Mouse (Mus musculus): ENCODE measurements around the gene Hhatl. TPM values are rescaled to one million over a fixed set of nuclear protein-coding genes. Genes with fewer than 3 reads are reported as not detected.

Gene Hhatl
- polyA plus RNA-seq, 1 experiment from 2014 or later = 0.19 TPM

GRCm38 (mm10) chr9:121802747-121803146 is 10.4 kb upstream of the Hhatl start:
- ATAC-seq (ENCODE audit: insufficient number of reproducible peaks, insufficient read depth, low FRiP score, low TSS enrichment, low read depth) = no peak

GRCm38 (mm10) chr9:121798887-121799520 is 6.7 kb upstream of the Hhatl start:
- no peaks in the 10 kb centered on the region for H3K36me3 ChIP-seq
- peaks cover 16% of the 10 kb centered on the region for H3K4me1 ChIP-seq (replicated peaks)
- no peak for ATAC-seq (ENCODE audit: insufficient number of reproducible peaks, insufficient read depth, low FRiP score, low TSS enrichment, low read depth)
- no peak overlapping the region for H3K9ac ChIP-seq (replicated peaks)
- H3K27ac ChIP-seq = no peak overlapping the region
- no peak overlapping the region for H3K4me3 ChIP-seq (replicated peaks)
- H3K4me2 ChIP-seq = no peak overlapping the region
- peaks cover 18% of the 10 kb centered on the region for H3K27me3 ChIP-seq
- WGBS = 66% methylated on average over 5 of the region's 6 CpGs
- no peaks in the 10 kb centered on the region for H3K9me3 ChIP-seq

More at GRCm38 (mm10) chr9:121802747-121803146, 10.4 kb upstream of the Hhatl start:
- H3K27me3 ChIP-seq = peaks cover 15% of the 10 kb centered on the region
- H3K36me3 ChIP-seq = no peaks in the 10 kb centered on the region
- H3K4me1 ChIP-seq (replicated peaks) = peaks cover 3% of the 10 kb centered on the region; the same call in 1 of the 2 replicates
- 61% methylated on average over 7 of the region's 7 CpGs for WGBS
- H3K9me3 ChIP-seq = no peaks in the 10 kb centered on the region
- no peak overlapping the region for H3K27ac ChIP-seq
- H3K9ac ChIP-seq (replicated peaks) = no peak overlapping the region
- no peak overlapping the region for H3K4me2 ChIP-seq
- H3K4me3 ChIP-seq (replicated peaks) = no peak overlapping the region

- Histone ChIP-seq H3K27ac (no peak overlapping the region), H3K4me2 (no peak overlapping the region), H3K36me3 (no peaks in the 10 kb centered on the region), H3K4me1 (replicated peaks) (peaks cover 16% of the 10 kb centered on the region), H3K9me3 (no peaks in the 10 kb centered on the region), H3K9ac (replicated peaks) (no peak overlapping the region), H3K27me3 (peaks cover 18% of the 10 kb centered on the region), H3K4me3 (replicated peaks) (no peak overlapping the region)
- no peak for ATAC-seq (ENCODE audit: insufficient number of reproducible peaks, insufficient read depth, low FRiP score, low TSS enrichment, low read depth)
- 12% methylated on average over 12 of the region's 12 CpGs for WGBS
These were observed 5.4 kb upstream of the Hhatl start for GRCm38 (mm10) chr9:121797722-121798121.

- no peak overlapping the region for H3K9ac ChIP-seq (replicated peaks)
- no peak overlapping the region for H3K4me2 ChIP-seq
- ATAC-seq (ENCODE audit: insufficient number of reproducible peaks, insufficient read depth, low FRiP score, low TSS enrichment, low read depth) = no peak
- H3K9me3 ChIP-seq = no peaks in the 10 kb centered on the region
- H3K27ac ChIP-seq = no peak overlapping the region
- WGBS = 50% methylated on average over 1 of the region's 1 CpGs
- H3K4me1 ChIP-seq (replicated peaks) = peaks cover 21% of the 10 kb centered on the region
- H3K36me3 ChIP-seq = no peaks in the 10 kb centered on the region
- peaks cover 15% of the 10 kb centered on the region for H3K27me3 ChIP-seq
- no peak overlapping the region for H3K4me3 ChIP-seq (replicated peaks)
These were observed 2.7 kb upstream of the Hhatl start for GRCm38 (mm10) chr9:121794972-121795539.

- Histone ChIP-seq H3K36me3 (no peaks in the 10 kb centered on the region), H3K4me3 (replicated peaks) (no peak overlapping the region), H3K9ac (replicated peaks) (no peak overlapping the region), H3K4me1 (replicated peaks) (peaks cover 15% of the 10 kb centered on the region), H3K27me3 (peaks cover 4% of the 10 kb centered on the region; the same call in 1 of the 2 replicates), H3K9me3 (no peaks in the 10 kb centered on the region), H3K4me2 (no peak overlapping the region), H3K27ac (no peak overlapping the region)
- ATAC-seq (ENCODE audit: insufficient number of reproducible peaks, insufficient read depth, low FRiP score, low TSS enrichment, low read depth) = no peak
- WGBS = 14% methylated on average over 5 of the region's 5 CpGs
These were observed 1.1 kb downstream of the Hhatl start for GRCm38 (mm10) chr9:121791206-121791605.

- ATAC-seq (ENCODE audit: insufficient number of reproducible peaks, insufficient read depth, low FRiP score, low TSS enrichment, low read depth) = no peak
- H3K27ac ChIP-seq = no peak overlapping the region
- 71% methylated on average over 2 of the region's 2 CpGs for WGBS
These were observed 5.9 kb downstream of the Hhatl start for GRCm38 (mm10) chr9:121786359-121786758.

GRCm38 (mm10) chr9:121785261-121785660 is 7.0 kb downstream of the Hhatl start:
- Histone ChIP-seq H3K9ac (replicated peaks) (no peak overlapping the region), H3K9me3 (no peaks in the 10 kb centered on the region), H3K4me3 (replicated peaks) (no peak overlapping the region), H3K27me3 (peaks cover 14% of the 10 kb centered on the region), H3K4me1 (replicated peaks) (no peaks in the 10 kb centered on the region), H3K36me3 (no peaks in the 10 kb centered on the region), H3K4me2 (no peak overlapping the region), H3K27ac (no peak overlapping the region)
- ATAC-seq (ENCODE audit: insufficient number of reproducible peaks, insufficient read depth, low FRiP score, low TSS enrichment, low read depth) = no peak
- 83% methylated on average over 8 of the region's 8 CpGs for WGBS

More at GRCm38 (mm10) chr9:121786359-121786758, 5.9 kb downstream of the Hhatl start:
- H3K9me3 ChIP-seq = no peaks in the 10 kb centered on the region
- H3K27me3 ChIP-seq = peaks cover 8% of the 10 kb centered on the region; the same call in 1 of the 2 replicates
- no peak overlapping the region for H3K4me2 ChIP-seq
- H3K9ac ChIP-seq (replicated peaks) = no peak overlapping the region
- H3K4me3 ChIP-seq (replicated peaks) = no peak overlapping the region
- H3K4me1 ChIP-seq (replicated peaks) = no peaks in the 10 kb centered on the region
- no peaks in the 10 kb centered on the region for H3K36me3 ChIP-seq

GRCm38 (mm10) chr9:121784801-121785200 is 7.5 kb downstream of the Hhatl start:
- Histone ChIP-seq H3K4me2 (no peak overlapping the region), H3K9ac (replicated peaks) (no peak overlapping the region), H3K9me3 (no peaks in the 10 kb centered on the region), H3K27me3 (peaks cover 19% of the 10 kb centered on the region), H3K36me3 (no peaks in the 10 kb centered on the region), H3K27ac (no peak overlapping the region), H3K4me1 (replicated peaks) (no peaks in the 10 kb centered on the region), H3K4me3 (replicated peaks) (no peak overlapping the region)
- ATAC-seq (ENCODE audit: insufficient number of reproducible peaks, insufficient read depth, low FRiP score, low TSS enrichment, low read depth) = no peak
- WGBS = 88% methylated on average over 12 of the region's 12 CpGs

- Histone ChIP-seq H3K27ac (no peak overlapping the region), H3K9ac (replicated peaks) (peak overlapping the region; percentile 37; the same call in 1 of the 2 replicates), H3K27me3 (peaks cover 56% of the 10 kb centered on the region), H3K4me1 (replicated peaks) (peaks cover 10% of the 10 kb centered on the region), H3K36me3 (no peaks in the 10 kb centered on the region), H3K4me3 (replicated peaks) (peak overlapping the region; percentile 35), H3K9me3 (no peaks in the 10 kb centered on the region), H3K4me2 (peak overlapping the region; percentile 56)
- WGBS = 15% methylated on average over 54 of the region's 54 CpGs
- no peak for ATAC-seq (ENCODE audit: insufficient number of reproducible peaks, insufficient read depth, low FRiP score, low TSS enrichment, low read depth)
These were observed 14.2 kb downstream of the Hhatl start for GRCm38 (mm10) chr9:121778066-121778624.

- peaks cover 56% of the 10 kb centered on the region for H3K27me3 ChIP-seq
- H3K4me2 ChIP-seq = peak within 1 kb of the TSS; percentile 56
- peak within 1 kb of the TSS; percentile 37; the same call in 1 of the 2 replicates for H3K9ac ChIP-seq (replicated peaks)
- no peak within 1 kb of the TSS for H3K27ac ChIP-seq
- peak; percentile 53 for ATAC-seq (ENCODE audit: insufficient number of reproducible peaks, insufficient read depth, low FRiP score, low TSS enrichment, low read depth)
- no peaks in the 10 kb centered on the region for H3K36me3 ChIP-seq
- 23% methylated on average over 30 of the region's 30 CpGs for WGBS
- H3K4me3 ChIP-seq (replicated peaks) = peak within 1 kb of the TSS; percentile 35
- H3K4me1 ChIP-seq (replicated peaks) = peaks cover 10% of the 10 kb centered on the region
- no peaks in the 10 kb centered on the region for H3K9me3 ChIP-seq
These were observed 14.7 kb downstream of the Hhatl start, which contains the start of gene Klhl40 for GRCm38 (mm10) chr9:121777484-121778065. Gene Klhl40 (plus strand): TSS chr9:121777607.

GRCm38 (mm10) chr9:121776511-121776910 is 15.8 kb downstream of the Hhatl start:
- ATAC-seq (ENCODE audit: insufficient number of reproducible peaks, insufficient read depth, low FRiP score, low TSS enrichment, low read depth) = no peak
- no peaks in the 10 kb centered on the region for H3K36me3 ChIP-seq
- H3K4me1 ChIP-seq (replicated peaks) = peaks cover 10% of the 10 kb centered on the region
- H3K27me3 ChIP-seq = peaks cover 56% of the 10 kb centered on the region
- H3K9me3 ChIP-seq = no peaks in the 10 kb centered on the region
- no peak overlapping the region for H3K9ac ChIP-seq (replicated peaks)
- no peak overlapping the region for H3K4me3 ChIP-seq (replicated peaks)
- H3K4me2 ChIP-seq = no peak overlapping the region
- 75% methylated on average over 7 of the region's 7 CpGs for WGBS
- H3K27ac ChIP-seq = no peak overlapping the region
